Mouse (Mus musculus) left cerebral cortex, adult 18-20 months (tissue): ENCODE results near the gene Ccdc144b. TPM values are rescaled to one million over a fixed set of nuclear protein-coding genes. Genes with fewer than 3 reads are reported as not detected.

Experiments
- DNase-seq, 2 experiments: peaks; one replicate each; pipeline ENCODE4 v3.0.0; 2021 to 2022; ENCODE audit warnings: low spot score in 2 of 2, mixed read lengths in 1 of 2
- long read RNA-seq, 2 experiments: library from polyadenylated mRNA; stranded (forward); transcript quantifications; one replicate each; pipeline ENCODE4 v2.0.0; 2021
- total RNA-seq, 2 experiments: library from RNA; stranded (reverse); gene quantifications; 2 replicates each; pipeline ENCODE4 v1.2.3; 2021

The Ccdc144b gene
- not detected for total RNA-seq
- long read RNA-seq, experiment 1, result 0 reads
- long read RNA-seq, experiment 2, result 0 reads

- DNase-seq, result no peak
These were observed at the start of gene Ccdc144b for GRCm38 (mm10) chr3:36053447-36053846. Gene Ccdc144b (minus strand): TSS chr3:36053547.

- DNase-seq, result no peak
These were observed 42.0 kb upstream of the Ccdc144b start for GRCm38 (mm10) chr3:36095371-36095770.

- DNase-seq, result no peak
These were observed 34.2 kb upstream of the Ccdc144b start for GRCm38 (mm10) chr3:36087591-36087990.

DNA sequence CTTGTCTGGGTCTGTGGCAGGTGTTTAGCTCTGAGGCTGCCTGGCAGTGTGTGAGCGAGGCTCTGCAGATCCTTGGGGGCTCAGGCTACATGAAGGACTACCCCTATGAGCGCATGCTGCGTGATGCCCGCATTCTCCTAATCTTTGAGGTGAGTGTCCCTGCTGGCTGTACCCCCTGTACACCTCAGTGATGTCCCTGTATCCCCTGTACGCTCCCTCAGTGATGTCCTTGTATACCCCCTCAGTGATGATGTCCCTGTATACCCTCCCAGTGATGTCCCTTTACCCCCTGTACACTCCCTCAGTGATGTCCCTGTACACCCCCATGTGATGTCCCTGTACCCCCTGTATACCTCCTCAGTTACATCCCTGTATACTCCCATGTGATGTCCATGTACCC lies 32.0 kb upstream of the Ccdc144b start:
- no peak for DNase-seq

GRCm38 (mm10) chr3:36083381-36083780 lies 30.0 kb upstream of the Ccdc144b start:
- DNase-seq, result no peak

- no peak for DNase-seq
These were observed 29.5 kb upstream of the Ccdc144b start for GRCm38 (mm10) chr3:36082843-36083242.

- no peak for DNase-seq
These were observed 27.4 kb upstream of the Ccdc144b start for GRCm38 (mm10) chr3:36080741-36081140.

DNA sequence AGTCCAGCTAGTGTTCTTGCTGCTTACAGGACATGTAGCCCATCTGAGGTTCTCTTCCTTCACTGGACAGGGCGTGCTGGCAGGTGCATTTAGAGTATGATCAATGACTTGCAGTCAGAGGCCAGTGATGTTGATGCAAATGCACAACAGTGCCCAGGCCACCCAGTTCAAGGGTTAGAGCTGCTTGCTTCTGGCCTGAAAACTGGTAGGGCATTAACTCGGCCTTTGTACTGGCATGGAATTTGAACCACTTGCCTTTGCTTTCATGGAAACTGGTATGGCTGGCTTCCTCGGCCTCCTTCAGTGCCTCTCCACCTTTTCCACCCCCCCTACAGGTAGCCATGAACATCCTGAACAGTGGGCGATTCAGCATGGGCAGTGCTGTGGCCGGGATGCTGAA lies 26.5 kb upstream of the Ccdc144b start:
- no peak for DNase-seq

- DNase-seq, result no peak
These were observed 24.0 kb upstream of the Ccdc144b start for GRCm38 (mm10) chr3:36077386-36077785.

- DNase-seq, result no peak
These were observed 22.1 kb upstream of the Ccdc144b start for GRCm38 (mm10) chr3:36075466-36075865.

- no peak for DNase-seq
These were observed 20.9 kb upstream of the Ccdc144b start for GRCm38 (mm10) chr3:36074231-36074630.

DNA sequence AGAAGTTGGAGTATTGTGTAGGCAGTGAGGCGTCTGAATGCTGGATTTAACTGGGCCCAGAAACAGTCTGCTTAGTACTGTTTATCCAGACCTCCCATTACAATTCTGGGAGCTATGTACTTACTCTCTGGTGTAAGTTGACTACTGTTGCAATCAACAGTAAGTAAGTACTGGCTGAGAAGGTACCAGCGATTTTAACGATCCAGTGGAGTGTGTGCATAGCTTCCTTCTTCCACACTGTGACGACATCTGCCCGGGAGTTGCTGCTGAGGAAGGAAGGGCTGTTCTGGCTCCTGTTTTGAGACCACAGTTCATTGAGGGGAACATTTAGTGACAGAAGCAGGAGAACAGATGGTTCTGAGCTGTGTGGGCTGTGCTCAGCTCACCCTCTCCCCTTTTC lies 17.7 kb upstream of the Ccdc144b start:
- DNase-seq, result no peak

GRCm38 (mm10) chr3:36070436-36070835 lies 17.1 kb upstream of the Ccdc144b start:
- DNase-seq, result no peak

- DNase-seq, result no peak
These were observed 14.4 kb upstream of the Ccdc144b start for GRCm38 (mm10) chr3:36067731-36068130.

DNA sequence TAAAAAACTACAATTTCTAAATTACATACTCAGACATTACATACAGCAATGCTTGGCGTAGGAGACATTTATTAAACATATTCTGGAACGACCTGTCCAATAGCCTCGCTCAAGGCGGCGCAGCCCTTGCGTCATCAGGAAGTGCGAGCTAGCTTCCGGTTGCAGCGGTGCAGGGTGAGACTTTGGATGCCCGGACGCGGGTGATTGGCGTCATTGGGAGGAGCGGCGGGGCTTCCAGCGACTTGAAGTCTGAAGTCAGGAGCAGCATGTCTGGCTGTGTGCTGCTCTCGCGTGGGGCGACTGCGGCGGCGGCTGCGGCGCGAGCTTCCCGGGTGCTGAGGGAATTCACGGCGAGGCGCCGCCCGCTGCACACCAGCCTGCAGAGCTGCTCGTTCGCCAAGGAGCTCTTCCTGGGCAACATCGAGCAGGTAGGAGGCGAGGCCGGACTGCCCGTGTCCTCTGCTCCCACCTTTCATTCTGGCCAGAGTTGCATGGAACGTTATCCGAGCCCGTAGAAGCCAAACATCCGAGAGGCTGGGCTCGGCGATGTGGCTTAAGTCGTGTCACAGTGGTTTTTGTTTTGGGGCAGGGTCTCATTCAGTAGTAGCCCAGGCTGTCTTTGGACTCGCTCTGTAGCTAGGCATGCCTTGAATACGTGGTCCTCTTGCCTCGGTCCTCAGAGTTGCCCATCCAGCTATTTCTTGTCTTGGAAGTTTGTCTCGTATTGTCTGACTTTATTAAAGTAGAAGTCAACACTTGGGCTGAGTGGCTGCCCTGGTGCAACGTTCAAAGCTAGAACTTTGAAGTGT lies 12.7 kb upstream of the Ccdc144b start, which contains the start of gene Acad9:
Acad9 (plus strand) TSS at position 137 of the 809 bp plus-strand sequence.
- peak; percentile 99 for DNase-seq

DNA sequence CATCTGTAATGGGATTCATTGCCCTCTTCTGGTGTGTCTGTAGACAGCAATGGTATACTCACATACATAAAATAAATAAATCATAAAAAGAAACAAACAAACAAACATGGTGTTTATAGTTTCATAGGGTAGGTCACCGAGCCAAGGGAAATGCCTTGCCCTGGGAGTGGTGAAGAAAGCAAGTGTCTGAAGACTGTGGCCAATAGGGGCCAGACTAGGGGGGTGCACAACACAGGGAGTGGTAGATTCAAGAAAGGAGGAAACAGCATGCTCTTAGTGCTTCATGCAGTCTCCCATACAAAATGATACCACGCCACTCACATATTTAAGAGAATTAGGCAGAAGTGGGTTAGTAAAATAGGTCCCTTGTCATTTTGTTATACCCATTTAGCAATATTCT lies 11.8 kb upstream of the Ccdc144b start:
- no peak for DNase-seq

- no peak for DNase-seq
These were observed 11.3 kb upstream of the Ccdc144b start for GRCm38 (mm10) chr3:36064592-36065061.

DNA sequence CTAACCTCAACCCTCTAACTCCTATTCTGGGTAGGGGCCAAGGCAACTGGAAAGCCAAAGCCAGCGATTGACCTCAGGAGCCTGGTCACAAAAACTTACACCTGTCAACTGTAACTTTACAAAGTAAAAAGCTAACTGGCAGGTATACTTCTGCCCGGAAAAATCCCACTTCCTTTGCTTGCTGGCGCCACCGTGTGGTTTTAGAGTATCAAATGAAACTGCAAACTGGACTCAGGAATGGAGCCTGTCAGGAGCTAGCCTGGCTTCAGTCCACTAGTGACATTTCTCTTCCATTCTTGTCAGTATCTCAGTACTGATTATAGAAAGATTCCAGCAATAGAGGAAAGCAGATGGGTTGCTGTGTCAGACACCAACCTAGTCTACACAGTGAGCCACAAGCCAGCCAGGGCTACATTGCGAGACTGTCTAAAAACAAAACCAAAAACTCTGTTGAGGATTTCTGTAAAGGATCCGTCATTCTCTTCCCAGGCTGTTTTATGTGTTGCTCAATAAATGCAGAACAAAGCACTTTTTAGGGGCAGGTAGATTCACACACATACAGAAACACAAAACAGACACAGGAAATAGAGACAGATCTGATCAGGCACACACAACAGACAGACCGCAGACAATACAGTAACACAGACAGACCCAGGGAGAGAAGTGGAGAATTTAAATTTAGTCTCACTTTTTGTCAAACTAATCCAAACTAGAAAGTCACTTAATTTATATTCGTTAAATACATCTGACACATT lies 6.9 kb upstream of the Ccdc144b start:
- peak; percentile 72 to 76 for DNase-seq

GRCm38 (mm10) chr3:36049106-36049505 lies 4.2 kb downstream of the Ccdc144b start:
- DNase-seq, result no peak

DNA sequence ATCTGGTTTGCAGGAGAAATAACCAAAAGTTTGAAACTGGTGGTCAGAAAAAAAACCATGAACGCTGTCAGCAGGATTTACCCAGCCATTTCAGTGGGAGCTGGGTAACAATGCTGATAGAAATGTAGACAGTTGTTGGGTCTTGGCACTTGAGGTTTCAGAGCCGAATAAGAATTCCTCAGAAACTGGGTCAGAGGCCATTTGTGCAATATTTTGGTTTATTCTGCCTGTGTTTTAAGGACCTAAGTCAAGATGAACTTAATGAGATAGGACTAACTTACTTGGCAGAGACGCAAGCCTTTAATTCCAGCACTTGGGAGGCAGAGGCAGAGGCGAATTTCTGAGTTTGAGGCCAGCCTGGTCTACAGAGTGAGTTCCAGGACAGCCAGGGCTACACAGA lies 8.3 kb downstream of the Ccdc144b start:
- no peak for DNase-seq

GRCm38 (mm10) chr3:36044520-36044919 lies 8.8 kb downstream of the Ccdc144b start:
- no peak for DNase-seq
